8 mouse cellular contexts compared by ENCODE assay signal in genomic region chr4:40240272-40240744, GRCm38 (mm10). TPM values are rescaled to one million over a fixed set of nuclear protein-coding genes. Genes with fewer than 3 reads are reported as not detected.
DNase-seq lines count a peak whose midpoint lies in the region; ATAC-seq lines count a peak whose summit lies in the region.

No protein-coding gene starts in this region.

- H3K4me2 ChIP-seq in forebrain, embryonic 16.5 days (ENCODE audit: low read length), result peak overlapping the region; percentile 85; the same call in 1 of the 2 replicates
- peak overlapping the region; percentile 72 for H3K4me2 ChIP-seq in liver, embryonic 16.5 days (ENCODE audit: low read depth, low read length)

- DNase-seq in embryo, embryonic 10.5 days (ENCODE audit: low spot score), result peak; percentile 15
- no peak for DNase-seq in embryo, embryonic 11 days
- DNase-seq in B cell, adult 2 months, result peak; percentile 11 to 13
- no peak for DNase-seq in cerebellum, adult 9-11 months
- no peak for DNase-seq in right cerebral cortex, postnatal 36 days (ENCODE audit: low spot score in 2 of 2)
- DNase-seq in testis, postnatal 10 days (ENCODE audit: low spot score), result no peak

- no peaks in the 10 kb centered on the region for H3K36me3 ChIP-seq in forebrain, embryonic 16.5 days (ENCODE audit: control insufficient read depth, insufficient read depth)
- no peaks in the 10 kb centered on the region for H3K36me3 ChIP-seq in liver, embryonic 16.5 days (ENCODE audit: control insufficient read depth, insufficient read depth)

- peaks cover 14% of the 10 kb centered on the region for H3K4me1 ChIP-seq in forebrain, embryonic 16.5 days (replicated peaks; ENCODE audit: control insufficient read depth, insufficient read depth, low read length)
- H3K4me1 ChIP-seq in liver, embryonic 16.5 days (ENCODE audit: control insufficient read depth, low read depth, low read length), result peaks cover 6% of the 10 kb centered on the region; the same call in 1 of the 2 replicates

- 56% methylated on average over 5 of the region's 5 CpGs for WGBS in forebrain, embryonic 16.5 days
- 39% methylated on average over 5 of the region's 5 CpGs for WGBS in liver, embryonic 16.5 days (ENCODE audit: insufficient replicate concordance)

- peak; percentile 8; the same call in 1 of the 2 replicates for ATAC-seq in forebrain, embryonic 16.5 days
- ATAC-seq in liver, embryonic 16.5 days (ENCODE audit: low read depth), result peak; percentile 30

- H3K27me3 ChIP-seq in forebrain, embryonic 16.5 days (replicated peaks; ENCODE audit: control insufficient read depth, insufficient read depth, low read length), result no peaks in the 10 kb centered on the region
- H3K27me3 ChIP-seq in liver, embryonic 16.5 days (ENCODE audit: control insufficient read depth, insufficient read depth, low read depth, low read length), result no peaks in the 10 kb centered on the region

- no peak overlapping the region for H3K27ac ChIP-seq in forebrain, embryonic 16.5 days (ENCODE audit: low read length)
- H3K27ac ChIP-seq in liver, embryonic 16.5 days (ENCODE audit: low read length), result peak overlapping the region; percentile 13; the same call in 1 of the 2 replicates

- no peaks in the 10 kb centered on the region for H3K9me3 ChIP-seq in forebrain, embryonic 16.5 days (ENCODE audit: control insufficient read depth, low read length)
- no peaks in the 10 kb centered on the region for H3K9me3 ChIP-seq in liver, embryonic 16.5 days (replicated peaks; ENCODE audit: control insufficient read depth, low read length)

- H3K9ac ChIP-seq in forebrain, embryonic 16.5 days (replicated peaks; ENCODE audit: low read depth, low read length), result no peak overlapping the region
- peak overlapping the region; percentile 48 for H3K9ac ChIP-seq in liver, embryonic 16.5 days (ENCODE audit: low read depth, low read length)

- H3K4me3 ChIP-seq in forebrain, embryonic 16.5 days (replicated peaks; ENCODE audit: low read length), result peak overlapping the region; percentile 52; the same call in 1 of the 2 replicates
- peak overlapping the region; percentile 68 for H3K4me3 ChIP-seq in liver, embryonic 16.5 days (ENCODE audit: low read depth, low read length)

RNA-seq across cellular contexts. Expression of gene Ddx58, which starts 0.7 kb away (rescaled TPM):
- polyA plus RNA-seq in forebrain, embryonic 16.5 days (2015; fragmentation: Nextera tagmentation; extraction: Ambion mirVana), result 2.5 and 4.5 TPM in 2 replicates
- 5.7 and 6.0 TPM in 2 replicates for polyA plus RNA-seq in liver, embryonic 16.5 days (2015; fragmentation: Nextera tagmentation; extraction: Ambion mirVana)

RNA-seq across cellular contexts. Expression of gene Smim27, which starts 29.1 kb away (rescaled TPM):
- 16.7 and 18.3 TPM in 2 replicates for polyA plus RNA-seq in forebrain, embryonic 16.5 days (2015; fragmentation: Nextera tagmentation; extraction: Ambion mirVana)
- polyA plus RNA-seq in liver, embryonic 16.5 days (2015; fragmentation: Nextera tagmentation; extraction: Ambion mirVana), result 13.7 and 17.4 TPM in 2 replicates

RNA-seq across cellular contexts. Expression of gene Topors, which starts 29.3 kb away (rescaled TPM):
- polyA plus RNA-seq in forebrain, embryonic 16.5 days (2015; fragmentation: Nextera tagmentation; extraction: Ambion mirVana), result 38.1 and 43.6 TPM in 2 replicates
- polyA plus RNA-seq in liver, embryonic 16.5 days (2015; fragmentation: Nextera tagmentation; extraction: Ambion mirVana), result 11.2 and 12.0 TPM in 2 replicates

RNA-seq across cellular contexts. Expression of gene Ndufb6, which starts 38.9 kb away (rescaled TPM):
- 270 and 276 TPM in 2 replicates for polyA plus RNA-seq in forebrain, embryonic 16.5 days (2015; fragmentation: Nextera tagmentation; extraction: Ambion mirVana)
- polyA plus RNA-seq in liver, embryonic 16.5 days (2015; fragmentation: Nextera tagmentation; extraction: Ambion mirVana), result 142 and 153 TPM in 2 replicates

Comparison
In these comparisons a context has a peak if more than half of its experiments do, and no peak if none do; other contexts are left out.
1. DNase-seq: peak in embryo, embryonic 10.5 days (single experiment) and B cell, adult 2 months (2 of 2); none in embryo, embryonic 11 days (single experiment), cerebellum, adult 9-11 months (single experiment), right cerebral cortex, postnatal 36 days (0 of 2) and testis, postnatal 10 days (single experiment).